Mouse (Mus musculus): Measurements from ENCODE around the gene Pla2g3.
A peak's percentile ranks its signal among the peaks of the same experiment; 100 is the strongest.

GRCm38 (mm10) chr11:3544409-3544808, 56.3 kb downstream of the Pla2g3 start:
- 0 out of 2 replicates have a peak, but pooled peaks have one; percentile 16 for TF ChIP-seq CTCF (IDR thresholded peaks at IDR 0.05; ENCODE audit: low read depth, low read length)
- no peak for TF ChIP-seq POLR2A (IDR thresholded peaks at IDR 0.05; ENCODE audit: extremely low read depth, insufficient read depth, low read length)

All from liver, adult 2 months (tissue).